Mouse (Mus musculus) stomach, postnatal 0 days (tissue): ENCODE measurements around the gene Mmgt2.

Experiments
- CTCF ChIP-seq: IDR thresholded peaks from 2 replicates; pipeline ENCODE4 v1.5.1; 2016; ENCODE audit warnings: antibody characterized with exemption, low read depth, mild to moderate bottlenecking, moderate library complexity
- EP300 ChIP-seq: optimal IDR thresholded peaks from 2 replicates; pipeline ENCODE3; 2016; ENCODE audit warnings: antibody characterized with exemption

DNA sequence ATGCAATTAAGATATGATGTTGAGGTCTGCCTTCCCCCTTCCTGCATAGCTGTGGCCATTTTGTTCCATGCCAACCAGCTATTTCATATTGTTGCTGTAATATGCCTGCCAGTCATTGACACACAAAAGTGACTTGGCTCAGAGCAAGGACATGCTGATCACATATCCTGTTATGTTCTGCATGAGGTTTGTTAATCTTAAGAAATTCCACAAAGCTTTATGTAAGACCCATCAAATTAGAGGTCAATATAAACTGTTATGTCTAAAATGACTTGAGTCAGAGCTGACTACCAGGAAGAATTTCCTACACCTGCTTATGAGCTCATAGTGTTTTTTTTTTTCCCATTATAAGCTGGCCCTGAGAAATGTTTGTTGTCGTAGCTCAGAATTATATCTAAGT is 52.8 kb downstream of the Mmgt2 start:
- no peak for TF ChIP-seq CTCF
- TF ChIP-seq EP300, result no peak
